Mouse (Mus musculus) liver, adult (tissue): Measurements from ENCODE around the gene Sfswap.

ENCODE experiments used
- GATA4 ChIP-seq: IDR thresholded peaks from 2 replicates; pipeline ENCODE4 v1.6.1; 2014; ENCODE audit warnings: mild to moderate bottlenecking, low read length; ENCODE audit not compliant: insufficient replicate concordance

Gene Sfswap

GRCm38 (mm10) chr5:129519591-129519990 is 18.6 kb downstream of the Sfswap start:
- TF ChIP-seq GATA4, result no peak

- no peak for TF ChIP-seq GATA4
Measured at GRCm38 (mm10) chr5:129521501-129521900, 20.5 kb downstream of the Sfswap start.

- TF ChIP-seq GATA4, result no peak
Measured at GRCm38 (mm10) chr5:129521913-129522312, 20.9 kb downstream of the Sfswap start.

- TF ChIP-seq GATA4, result no peak
Measured at GRCm38 (mm10) chr5:129523166-129523565, 22.1 kb downstream of the Sfswap start.

GRCm38 (mm10) chr5:129524751-129525150 is 23.7 kb downstream of the Sfswap start:
- no peak for TF ChIP-seq GATA4

GRCm38 (mm10) chr5:129527162-129527561 is 26.1 kb downstream of the Sfswap start:
- no peak for TF ChIP-seq GATA4

GRCm38 (mm10) chr5:129529571-129529970 is 28.6 kb downstream of the Sfswap start:
- no peak for TF ChIP-seq GATA4

- TF ChIP-seq GATA4, result no peak
Measured at GRCm38 (mm10) chr5:129533731-129534130, 32.7 kb downstream of the Sfswap start.

- TF ChIP-seq GATA4, result no peak
Measured at GRCm38 (mm10) chr5:129534500-129534899, 33.5 kb downstream of the Sfswap start.

- no peak for TF ChIP-seq GATA4
Measured at GRCm38 (mm10) chr5:129535021-129535420, 34.0 kb downstream of the Sfswap start.

GRCm38 (mm10) chr5:129535431-129535830 is 34.4 kb downstream of the Sfswap start:
- no peak for TF ChIP-seq GATA4

- no peak for TF ChIP-seq GATA4
Measured at GRCm38 (mm10) chr5:129538826-129539225, 37.8 kb downstream of the Sfswap start.

- no peak for TF ChIP-seq GATA4
Measured at GRCm38 (mm10) chr5:129542236-129542635, 41.2 kb downstream of the Sfswap start.

- TF ChIP-seq GATA4, result no peak
Measured at GRCm38 (mm10) chr5:129545787-129546186, 44.8 kb downstream of the Sfswap start.

- TF ChIP-seq GATA4, result no peak
Measured at GRCm38 (mm10) chr5:129549716-129550115, 48.7 kb downstream of the Sfswap start.

GRCm38 (mm10) chr5:129550790-129551189 is 49.8 kb downstream of the Sfswap start:
- no peak for TF ChIP-seq GATA4

GRCm38 (mm10) chr5:129551991-129552390 is 51.0 kb downstream of the Sfswap start:
- TF ChIP-seq GATA4, result no peak

- TF ChIP-seq GATA4, result no peak
Measured at GRCm38 (mm10) chr5:129553642-129554041, 52.6 kb downstream of the Sfswap start.
